Mouse (Mus musculus) ES-E14 (cell line): ENCODE results near the gene Aatf. TPM values are rescaled to one million over a fixed set of nuclear protein-coding genes. Genes with fewer than 3 reads are reported as not detected.

ENCODE experiments used
- DNase-seq: peaks from one replicate; pipeline ENCODE4 v3.0.0-alpha.2; 2013; ENCODE audit warnings: low read depth, low spot score
- H3K27ac ChIP-seq: 2 replicates; pipeline ENCODE4 v1.5.1; 2012; ENCODE audit warnings: low read depth, mild to moderate bottlenecking, low read length, moderate library complexity, mixed read lengths; ENCODE audit not compliant: poor library complexity, insufficient read depth, severe bottlenecking
- H3K36me3 ChIP-seq: 2 replicates; pipeline ENCODE4 v1.6.1; 2012; ENCODE audit warnings: mild to moderate bottlenecking, low read length, moderate library complexity, mixed read lengths; ENCODE audit not compliant: control insufficient read depth, poor library complexity, insufficient read depth, severe bottlenecking
- H3K4me1 ChIP-seq, 2 experiments: fragments of 150-350 bp in 1 of 2; sonication (generic) in 1 of 2; 2 replicates each; pipeline ENCODE4 v1.6.1; 2012; ENCODE audit warnings: low read length in 2 of 2, mild to moderate bottlenecking in 1 of 2, mixed read lengths in 1 of 2; ENCODE audit not compliant: control insufficient read depth in 2 of 2, insufficient read depth in 2 of 2, poor library complexity in 1 of 2
- H3K4me3 ChIP-seq, 2 experiments: fragments of 150-350 bp in 1 of 2; sonication (generic) in 1 of 2; 2 replicates each; pipeline ENCODE4 v1.5.1; 2012; ENCODE audit warnings: low read length in 2 of 2, low read depth in 1 of 2, mild to moderate bottlenecking in 1 of 2, mixed read lengths in 1 of 2; ENCODE audit not compliant: insufficient read depth in 1 of 2, poor library complexity in 1 of 2, severe bottlenecking in 1 of 2
- H3K9ac ChIP-seq: 2 replicates; pipeline ENCODE4 v1.6.1; 2012; ENCODE audit warnings: low read depth, mild to moderate bottlenecking, low read length, mixed read lengths; ENCODE audit not compliant: poor library complexity, insufficient read depth, severe bottlenecking
- H3K9me3 ChIP-seq: fragments of 150-350 bp; sonication (generic); 2 replicates; pipeline ENCODE4 v1.6.1; 2012; ENCODE audit warnings: low read depth, mild to moderate bottlenecking, low read length; ENCODE audit not compliant: control insufficient read depth, insufficient read depth
- CHD2 ChIP-seq: IDR thresholded peaks from 2 replicates; pipeline ENCODE4 v1.6.1; 2014; ENCODE audit warnings: mild to moderate bottlenecking, low read depth, low read length, inconsistent platforms
- HCFC1 ChIP-seq: IDR thresholded peaks from 2 replicates; pipeline ENCODE4 v1.6.1; 2012; ENCODE audit warnings: low read length, inconsistent platforms, borderline replicate concordance; ENCODE audit not compliant: insufficient read depth
- MAFK ChIP-seq: IDR thresholded peaks from 2 replicates; pipeline ENCODE4 v1.6.1; 2014; ENCODE audit warnings: mild to moderate bottlenecking, low read depth, low read length, inconsistent platforms; ENCODE audit not compliant: insufficient read depth
- ZC3H11A ChIP-seq: IDR thresholded peaks from 2 replicates; pipeline ENCODE4 v1.6.1; 2012; ENCODE audit warnings: low read depth, mild to moderate bottlenecking, inconsistent platforms, low read length, borderline replicate concordance
- ZNF384 ChIP-seq: IDR thresholded peaks from 2 replicates; pipeline ENCODE4 v1.6.1; 2012; ENCODE audit warnings: low read depth, low read length, inconsistent platforms
- in situ Hi-C, 2 experiments: fragments of 600-800 bp; cut with MboI; formaldehyde crosslinking; loops; one replicate each; pipeline ENCODE4 v1.15.1; 2025; ENCODE audit warnings: low sequenced_read_pairs in 2 of 2, inconsistent platforms in 1 of 2; ENCODE audit not compliant: unreplicated experiment in 2 of 2
- total RNA-seq: library from RNA; depleted of rRNA; stranded (reverse); fragments of 300-350 nt; gene quantifications from 2 replicates; pipeline ENCODE4 v1.2.3, GENCODE M21; 2012; rRNA removed

Aatf gene
- 39.5 and 55.5 TPM in 2 replicates for total RNA-seq

GRCm38 (mm10) chr11:84513171-84514116 lies at the start of gene Aatf:
Gene Aatf (minus strand): TSS chr11:84513522.
- H3K27ac ChIP-seq, result no peak within 1 kb of the TSS
- H3K4me3 ChIP-seq, result peak within 1 kb of the TSS; percentile 79 to 84
- H3K36me3 ChIP-seq, result peaks cover 8% of the 10 kb centered on the region
- peak within 1 kb of the TSS; percentile 91 for H3K9ac ChIP-seq
- in situ Hi-C loops, result no loop called here
- DNase-seq, result peak; percentile 91
- TF ChIP-seq HCFC1 (0 out of 2 replicates have a peak, but pooled peaks have one; percentile 17), CHD2 (no peak)
- no peaks in the 10 kb centered on the region for H3K9me3 ChIP-seq
- H3K4me1 ChIP-seq, result 0 out of 4 replicates have a peak, but pooled peaks cover 0 to 2% of the 10 kb centered on the region in 2 experiments

- H3K9me3 ChIP-seq, result no peaks in the 10 kb centered on the region
- H3K4me1 ChIP-seq, result peaks cover 0 to 2% of the 10 kb centered on the region in 2 experiments; a peak in 1 of 4 replicates
- TF ChIP-seq HCFC1, result no peak
- TF ChIP-seq MAFK, result no peak
- no peak for TF ChIP-seq ZC3H11A
- no peak for TF ChIP-seq CHD2
- TF ChIP-seq ZNF384, result no peak
- in situ Hi-C loops, result no loop called here
- H3K4me3 ChIP-seq, result peak overlapping the region; percentile 4 to 35; a peak in 3 of 4 replicates
- H3K27ac ChIP-seq, result no peak overlapping the region
- H3K36me3 ChIP-seq, result no peaks in the 10 kb centered on the region
- no peak overlapping the region for H3K9ac ChIP-seq
- DNase-seq, result no peak
Observed at GRCm38 (mm10) chr11:84562758-84563347, 49.5 kb upstream of the Aatf start.

GRCm38 (mm10) chr11:84561546-84561945 lies 48.2 kb upstream of the Aatf start:
- Histone ChIP-seq H3K27ac (no peak overlapping the region), H3K4me3 (no peak overlapping the region), H3K36me3 (no peaks in the 10 kb centered on the region), H3K9me3 (no peaks in the 10 kb centered on the region), H3K9ac (no peak overlapping the region), H3K4me1 (peaks cover 0 to 2% of the 10 kb centered on the region in 2 experiments; a peak in 1 of 4 replicates)
- no peak for TF ChIP-seq HCFC1
- TF ChIP-seq CHD2, result no peak
- no peak for TF ChIP-seq ZNF384
- no peak for TF ChIP-seq MAFK
- no peak for TF ChIP-seq ZC3H11A
- DNase-seq, result no peak
- in situ Hi-C loops, result no loop called here

DNA sequence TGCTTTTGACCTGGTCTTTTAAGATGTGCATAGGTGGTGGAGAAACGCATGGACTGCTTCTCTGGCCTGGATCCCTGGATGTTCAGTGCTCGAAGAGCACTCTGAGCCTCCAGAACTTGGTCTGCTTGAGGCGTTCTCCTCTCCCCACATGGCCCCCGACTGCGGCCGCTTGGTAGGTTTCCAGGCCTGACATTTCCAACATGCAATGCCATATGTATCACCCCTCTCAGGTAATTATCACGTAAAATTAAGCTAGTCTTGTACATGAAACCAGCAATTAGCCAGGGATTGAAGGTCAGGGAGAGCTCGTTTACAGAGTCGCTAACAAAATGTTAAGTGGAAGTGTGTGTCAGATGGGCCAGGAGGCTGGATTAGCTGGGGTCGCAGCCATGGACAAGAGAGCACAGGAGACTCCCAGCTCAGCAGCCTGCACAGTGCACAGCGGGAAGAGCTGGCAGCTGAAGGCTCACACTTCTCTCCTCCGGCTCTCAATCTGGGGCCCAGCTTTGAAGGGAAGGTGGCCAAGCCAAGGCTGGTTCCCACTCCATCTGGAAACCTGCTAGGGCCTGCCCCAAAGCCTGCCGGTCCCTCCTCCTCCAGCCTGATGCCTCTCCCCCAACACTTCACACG lies 40.6 kb upstream of the Aatf start:
- in situ Hi-C loops, result no loop called here
- no peaks in the 10 kb centered on the region for H3K36me3 ChIP-seq
- no peak for DNase-seq

More for the DNA sequence above, 40.6 kb upstream of the Aatf start:
- H3K27ac ChIP-seq, result no peak overlapping the region
- H3K4me3 ChIP-seq, result no peak overlapping the region
- H3K9ac ChIP-seq, result no peak overlapping the region
- TF ChIP-seq ZNF384 (no peak), CHD2 (no peak), MAFK (no peak), HCFC1 (no peak), ZC3H11A (no peak)
- H3K4me1 ChIP-seq, result no peaks in the 10 kb centered on the region
- no peaks in the 10 kb centered on the region for H3K9me3 ChIP-seq
